Mouse (Mus musculus) retina, postnatal 1 day (tissue): Measurements from ENCODE around the gene Smtnl2.
"Not testable (repeated sequence)": the region's sequence is repeated elsewhere in the genome, so short reads cannot be mapped to it uniquely, and the experiment has no call there.

Experiments
- DNase-seq: peaks from one replicate; pipeline ENCODE4 v3.0.0-alpha.2; 2012

The Smtnl2 gene

DNA sequence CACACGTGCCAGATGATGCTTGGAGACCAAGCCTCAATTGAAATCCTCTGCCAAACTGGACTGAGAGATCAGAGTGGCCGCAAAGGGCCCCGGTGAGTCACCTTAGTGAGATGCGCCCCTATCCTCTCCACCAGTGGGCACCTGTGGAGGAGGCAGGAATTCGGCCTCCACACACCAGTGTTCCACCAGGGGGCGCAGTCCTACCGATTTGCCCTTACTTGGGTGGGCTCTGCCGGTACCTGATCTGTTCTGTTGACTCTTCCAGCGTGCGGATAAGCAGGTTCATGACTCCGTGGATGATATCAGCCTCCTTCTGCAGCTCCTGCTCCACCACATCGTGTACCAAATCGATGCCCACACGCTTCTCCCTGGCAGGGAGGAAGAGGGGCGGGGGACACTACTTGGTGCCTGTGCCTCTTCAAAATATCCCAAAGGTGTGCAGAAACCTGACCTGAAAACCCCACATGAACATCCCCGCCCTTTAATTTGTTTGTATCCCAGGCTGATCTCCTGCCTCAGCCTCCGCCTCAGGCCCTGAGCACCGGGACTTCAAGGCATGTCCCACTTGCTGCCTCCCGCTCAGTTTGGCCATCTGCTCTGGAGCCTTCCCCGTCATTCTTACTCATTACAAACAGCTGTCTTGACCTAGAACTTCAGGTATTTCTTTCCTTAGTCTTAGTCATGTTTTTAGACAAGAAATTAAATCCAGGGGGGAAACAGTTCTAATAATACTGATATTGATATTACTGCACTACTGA, 56.4 kb downstream of the Smtnl2 start:
- peak; percentile 80 for DNase-seq

DNA sequence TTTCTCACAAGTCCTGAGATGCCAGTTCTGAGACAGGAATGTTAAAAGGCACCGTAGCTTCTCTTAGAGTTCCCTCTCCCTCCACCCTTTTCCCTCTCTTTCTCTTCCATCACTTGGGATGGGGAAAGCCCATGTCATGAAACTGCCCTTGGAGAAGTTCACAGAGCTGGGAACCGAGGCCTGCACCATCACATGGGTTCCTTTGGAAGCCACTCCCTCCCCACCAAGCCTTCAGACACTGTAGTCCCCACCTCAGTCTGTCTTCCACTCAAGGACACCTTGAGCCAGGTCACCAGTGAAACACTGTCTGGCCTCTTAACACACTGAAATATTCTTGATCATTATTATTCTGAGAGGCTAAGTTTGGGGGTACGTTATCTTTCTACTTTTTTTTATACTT, 58.3 kb downstream of the Smtnl2 start:
- DNase-seq = no peak

DNA sequence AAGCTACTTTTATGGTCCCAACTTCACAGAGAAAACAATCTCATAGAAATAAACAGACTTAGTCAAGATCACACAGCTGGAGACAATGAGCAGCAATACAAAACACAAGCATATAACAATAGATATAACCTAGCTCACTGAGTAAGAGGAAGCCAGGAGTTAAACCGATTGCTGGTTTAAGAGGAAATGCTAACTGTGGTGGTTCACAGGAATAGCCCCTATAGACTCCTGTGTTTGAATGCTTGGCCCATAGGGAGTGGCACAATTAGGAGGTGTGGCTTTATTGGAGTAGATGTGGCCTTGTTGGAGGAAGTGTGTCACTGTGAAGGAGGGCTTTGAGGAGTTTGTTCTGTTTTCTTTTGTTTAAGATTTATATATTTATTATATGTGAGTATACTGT, 59.2 kb downstream of the Smtnl2 start:
- DNase-seq = no peak

DNA sequence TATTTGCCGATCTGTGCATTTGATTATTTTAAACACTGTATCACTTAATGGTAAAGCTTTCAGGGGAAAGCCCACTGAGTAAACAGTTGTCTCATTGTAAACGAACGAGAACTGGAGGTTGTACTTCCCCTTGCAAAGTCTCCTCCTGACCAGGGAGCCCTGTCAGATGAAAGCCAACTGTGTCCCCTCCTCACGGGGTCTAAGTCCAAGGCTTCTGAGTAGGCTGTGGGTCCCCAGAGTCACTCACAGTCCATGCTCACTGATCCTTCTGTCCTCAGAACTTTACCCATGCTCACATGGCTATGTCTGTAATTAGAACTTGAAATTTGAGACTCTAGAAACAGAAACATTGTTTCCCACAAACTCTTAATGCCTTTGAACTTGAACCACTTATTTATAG, 61.9 kb downstream of the Smtnl2 start:
- no peak for DNase-seq

DNA sequence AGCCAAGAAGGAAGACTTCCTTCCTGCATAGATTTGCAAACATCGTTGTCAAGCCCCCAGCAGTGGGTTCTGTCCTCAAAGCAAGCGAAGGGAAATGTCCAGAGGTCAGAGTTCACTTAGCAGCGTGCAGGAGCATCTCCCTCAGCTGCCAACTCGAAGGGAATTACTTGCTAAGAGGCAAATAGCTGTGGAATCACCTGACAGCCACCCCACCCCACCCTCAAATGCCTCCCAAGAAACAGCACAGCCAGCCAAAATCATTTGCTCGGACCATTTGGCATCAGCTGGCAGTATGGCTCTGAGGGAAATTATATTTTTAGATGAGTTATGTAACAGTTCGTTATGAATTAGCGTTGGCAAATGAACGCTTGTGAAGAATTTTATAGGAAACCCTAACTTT, 62.5 kb downstream of the Smtnl2 start:
- no peak for DNase-seq

DNA sequence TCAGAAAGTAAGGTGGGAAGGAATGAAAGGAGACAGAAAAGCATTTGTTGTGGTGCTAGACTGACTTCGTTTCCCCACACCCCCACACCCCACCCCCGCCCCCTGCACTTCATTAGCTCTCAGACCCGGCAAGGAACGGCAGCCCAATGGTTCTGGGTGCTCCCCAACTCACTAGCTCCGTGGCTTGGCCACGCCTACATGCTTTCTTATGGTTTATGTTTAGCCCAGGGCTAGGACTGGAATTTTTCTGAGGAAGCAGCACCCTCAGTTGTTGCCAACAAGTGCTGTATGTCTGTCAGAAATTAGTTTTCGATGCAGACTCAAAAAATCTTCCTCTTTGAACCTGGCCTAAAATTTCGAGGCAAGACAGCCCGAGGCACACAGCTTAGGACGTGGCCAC, 63.0 kb downstream of the Smtnl2 start:
- no peak for DNase-seq

DNA sequence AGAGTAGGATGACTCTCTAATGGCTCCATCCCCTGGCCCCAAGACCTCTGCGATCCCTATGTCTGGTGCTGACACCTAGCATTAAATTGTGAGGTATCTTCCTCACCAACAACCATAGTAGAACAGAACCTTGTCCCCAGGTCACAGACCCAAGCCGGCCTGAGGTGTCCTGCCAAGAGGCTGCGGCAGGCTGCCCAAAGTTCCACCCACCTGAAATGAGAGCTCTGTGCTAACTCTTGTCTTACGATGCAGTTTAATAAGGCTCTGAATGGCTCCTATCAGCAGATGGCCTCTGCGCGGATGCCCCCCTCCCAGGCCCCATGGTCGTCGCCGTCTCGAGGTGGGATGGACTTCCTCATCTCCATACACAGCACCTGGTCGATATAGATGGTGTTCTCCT, 67.0 kb downstream of the Smtnl2 start:
- no peak for DNase-seq

DNA sequence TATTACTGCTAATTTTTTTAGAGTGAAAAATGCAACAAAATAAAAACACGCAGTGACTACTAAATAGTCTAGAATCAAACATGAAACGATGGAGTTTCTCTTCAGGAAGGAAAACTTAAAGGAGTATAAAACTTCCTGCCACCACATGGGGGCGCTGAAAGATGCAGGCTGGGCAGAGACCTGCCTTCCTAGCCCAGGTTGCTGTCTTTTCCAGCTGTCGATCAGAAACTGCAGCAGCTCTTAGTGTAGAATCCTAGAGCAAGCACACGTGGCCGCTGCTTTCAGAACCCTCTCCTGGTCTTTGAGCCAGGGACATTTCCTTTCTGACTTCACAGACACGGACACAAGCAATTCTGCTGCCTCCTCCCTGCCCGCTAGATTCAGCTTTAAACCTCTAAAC, 67.6 kb downstream of the Smtnl2 start:
- peak; percentile 70 for DNase-seq

DNA sequence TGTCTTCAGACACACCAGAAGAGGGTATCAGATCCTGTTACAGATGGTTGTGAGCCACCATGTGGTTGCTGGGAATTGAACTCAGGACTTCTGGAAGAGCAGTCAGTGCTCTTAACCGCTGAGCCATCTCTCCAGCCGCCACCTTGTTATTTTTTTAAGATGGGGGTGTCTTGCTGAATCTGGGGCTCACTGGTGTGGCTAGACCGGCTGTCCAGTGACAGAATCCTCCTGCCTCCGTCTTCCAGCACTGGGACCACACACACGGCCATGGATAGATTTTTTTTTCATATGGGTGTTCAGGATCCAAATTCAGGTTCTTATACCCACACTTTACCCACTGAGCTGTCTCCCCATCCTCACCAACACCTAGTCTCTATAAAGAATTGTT, 68.3 kb downstream of the Smtnl2 start:
- not testable (repeated sequence) for DNase-seq

DNA sequence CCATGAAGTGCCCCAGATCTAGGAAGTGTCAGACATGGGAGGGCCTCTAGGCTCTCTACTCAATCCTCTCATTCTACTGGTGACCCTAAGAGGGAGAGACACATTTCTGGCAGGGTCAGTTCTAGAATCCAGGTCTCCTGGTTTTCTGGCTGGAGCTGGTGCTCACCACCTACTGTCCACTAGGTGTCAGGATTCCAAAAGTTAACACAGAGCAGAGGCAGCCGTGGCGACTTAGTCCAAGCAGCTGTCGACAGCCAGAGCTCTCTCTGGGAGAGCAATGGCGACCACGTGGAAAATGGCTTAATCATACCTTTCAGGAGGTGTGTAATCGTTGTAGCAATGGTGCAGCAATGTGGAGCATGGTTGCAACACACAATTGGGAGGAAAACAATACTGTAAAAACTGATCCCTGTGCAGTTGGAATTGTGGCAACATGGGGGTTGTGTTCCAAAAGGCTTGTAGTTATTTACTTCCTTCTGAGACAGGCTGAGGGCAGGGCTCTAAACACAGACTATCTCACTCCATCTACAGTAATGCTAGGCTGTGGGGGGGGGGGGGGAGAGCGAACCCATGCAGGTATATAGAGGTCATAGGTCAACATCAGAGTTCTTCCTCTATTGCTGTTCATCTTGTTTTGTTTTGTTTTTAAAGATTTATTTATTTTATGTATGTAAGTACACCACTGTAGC, 68.8 kb downstream of the Smtnl2 start:
- DNase-seq = peak; percentile 87

DNA sequence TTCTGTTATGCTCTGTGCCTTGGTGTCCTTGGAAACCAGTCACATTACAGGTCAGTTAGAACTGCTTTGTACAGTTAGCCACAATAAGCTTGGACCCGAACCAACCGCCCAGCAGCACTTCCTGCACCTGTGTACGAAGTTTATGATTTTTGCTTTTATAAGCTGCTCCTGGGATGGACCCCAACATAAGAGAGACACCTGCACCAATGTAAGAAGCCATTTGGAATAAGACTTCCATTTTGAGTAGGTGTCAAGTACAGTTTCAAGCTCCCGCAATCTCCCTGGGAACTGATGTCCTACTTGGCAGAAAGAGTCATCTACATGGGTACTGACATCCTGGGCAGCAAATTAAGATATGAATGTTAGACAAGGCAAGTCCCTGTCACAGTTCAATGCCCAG, 71.8 kb downstream of the Smtnl2 start:
- no peak for DNase-seq
